Mouse (Mus musculus) stomach, postnatal 0 days (tissue): ENCODE measurements at regions not wholly inside any gene's neighbourhood (a gene's known extent, or its start where the extent isn't known, plus 50 kb on each side); places are given as distances from the start of the nearest gene placed in this dataset.

Source experiments
- CTCF ChIP-seq: IDR thresholded peaks from 2 replicates; pipeline ENCODE4 v1.5.1; 2016; ENCODE audit warnings: antibody characterized with exemption, low read depth, mild to moderate bottlenecking, moderate library complexity
- EP300 ChIP-seq: optimal IDR thresholded peaks from 2 replicates; pipeline ENCODE3; 2016; ENCODE audit warnings: antibody characterized with exemption

DNA sequence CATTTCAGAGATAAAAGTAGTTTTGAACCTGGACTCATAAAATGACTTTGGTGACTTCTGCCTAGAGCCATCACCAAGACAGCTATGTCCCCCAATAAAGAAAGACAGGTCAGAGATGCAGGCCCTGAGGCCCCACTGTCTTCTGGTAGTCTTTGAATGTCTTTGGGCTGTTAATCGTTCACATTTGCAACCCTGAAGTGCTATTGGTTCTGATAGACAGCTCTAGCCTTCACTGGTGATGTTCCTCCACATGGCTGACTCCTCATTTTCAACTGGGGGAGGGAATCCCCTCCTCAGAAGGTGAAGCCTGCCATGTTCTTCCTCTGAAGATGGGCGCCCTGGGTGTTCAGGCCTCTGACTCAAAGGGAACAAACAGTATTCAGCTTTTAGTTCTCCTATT is 67.3 kb downstream of the Marcks start:
- TF ChIP-seq CTCF (no peak), EP300 (no peak)
